Mouse (Mus musculus): ENCODE results near the gene Slc25a22.
A peak's percentile ranks its signal among the peaks of the same experiment; 100 is the strongest.
"Not testable (repeated sequence)": the region's sequence is repeated elsewhere in the genome, so short reads cannot be mapped to it uniquely, and the experiment has no call there.

Slc25a22 gene

DNA sequence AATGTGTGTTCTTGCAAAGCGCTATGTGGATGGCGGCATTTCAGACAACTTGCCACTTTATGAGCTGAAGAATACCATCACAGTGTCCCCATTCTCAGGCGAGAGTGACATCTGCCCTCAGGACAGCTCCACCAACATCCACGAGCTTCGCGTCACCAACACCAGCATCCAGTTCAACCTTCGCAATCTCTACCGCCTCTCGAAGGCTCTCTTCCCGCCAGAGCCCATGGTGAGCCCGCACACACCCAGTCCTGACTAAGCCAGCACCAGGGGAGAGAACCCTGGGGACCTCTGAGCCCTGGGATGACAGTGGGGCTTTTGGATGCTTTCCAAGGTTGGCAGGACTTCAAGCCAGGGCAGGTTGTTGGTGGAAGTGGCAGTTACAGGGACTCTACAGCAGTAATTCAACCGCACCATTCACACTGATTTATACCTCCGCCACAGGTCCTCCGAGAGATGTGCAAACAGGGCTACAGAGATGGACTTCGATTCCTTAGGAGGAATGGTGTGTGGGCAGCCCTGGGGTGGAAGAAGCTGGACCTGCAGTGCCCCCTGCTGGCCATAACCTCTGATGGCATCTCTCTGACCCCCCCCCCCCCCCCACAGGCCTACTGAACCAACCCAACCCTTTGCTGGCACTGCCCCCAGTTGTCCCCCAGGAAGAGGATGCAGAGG lies 20.4 kb upstream of the Slc25a22 start:
- DNase-seq, result peak; percentile 68 to 79

DNA sequence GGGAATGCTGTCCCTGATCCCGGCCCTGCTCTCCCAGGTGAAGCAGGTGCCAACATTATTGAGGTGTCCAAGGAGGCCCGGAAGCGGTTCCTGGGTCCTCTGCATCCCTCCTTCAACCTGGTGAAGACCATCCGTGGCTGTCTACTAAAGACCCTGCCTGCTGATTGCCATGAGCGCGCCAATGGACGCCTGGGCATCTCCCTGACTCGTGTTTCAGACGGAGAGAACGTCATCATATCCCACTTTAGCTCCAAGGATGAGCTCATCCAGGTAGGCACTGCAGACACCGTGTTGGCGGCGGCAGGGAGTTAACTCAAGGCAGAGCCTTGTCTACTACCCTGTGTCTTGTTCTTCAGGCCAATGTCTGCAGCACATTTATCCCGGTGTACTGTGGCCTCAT lies 19.5 kb upstream of the Slc25a22 start:
- peak in 1 of 2 experiments; percentile 46 for DNase-seq

- DNase-seq, result peak; percentile 28 to 33
Observed at GRCm38 (mm10) chr7:141456739-141457138, 19.0 kb upstream of the Slc25a22 start.

DNA sequence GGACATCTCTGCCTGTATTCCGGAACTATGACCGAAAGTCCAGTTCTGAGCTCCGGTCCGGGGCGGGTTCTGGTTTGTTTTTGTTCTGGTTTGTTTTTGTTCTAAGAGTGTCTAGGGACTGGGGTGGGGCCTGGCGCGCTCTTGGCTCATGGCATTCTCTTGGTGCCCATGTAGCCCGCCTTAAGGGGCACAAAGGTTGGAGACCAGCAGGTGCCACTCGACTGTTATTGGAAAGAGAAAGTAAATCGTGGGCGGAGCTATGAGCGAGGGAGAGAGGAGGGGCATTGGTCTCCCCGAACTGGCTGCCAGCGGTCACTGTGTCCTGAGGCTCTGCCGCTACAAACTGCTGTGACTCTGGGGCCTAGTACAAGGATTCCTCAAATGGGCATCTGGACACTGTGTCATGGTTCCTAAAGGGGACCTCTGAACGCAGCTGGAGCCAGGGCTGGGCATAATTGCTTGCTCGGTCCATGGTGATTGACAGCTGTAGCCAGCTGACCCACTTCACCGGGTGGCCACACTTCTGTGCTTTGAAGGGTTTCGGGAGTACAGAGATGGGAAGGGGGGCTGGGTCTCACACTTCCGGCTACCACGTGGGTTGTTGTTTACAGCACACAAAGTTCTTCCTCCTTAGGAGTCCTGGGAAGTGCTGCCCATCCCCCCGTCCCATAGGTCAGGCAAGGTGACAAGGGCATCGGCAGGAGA lies 18.1 kb upstream of the Slc25a22 start:
- DNase-seq, result peak; percentile 73 to 74

DNA sequence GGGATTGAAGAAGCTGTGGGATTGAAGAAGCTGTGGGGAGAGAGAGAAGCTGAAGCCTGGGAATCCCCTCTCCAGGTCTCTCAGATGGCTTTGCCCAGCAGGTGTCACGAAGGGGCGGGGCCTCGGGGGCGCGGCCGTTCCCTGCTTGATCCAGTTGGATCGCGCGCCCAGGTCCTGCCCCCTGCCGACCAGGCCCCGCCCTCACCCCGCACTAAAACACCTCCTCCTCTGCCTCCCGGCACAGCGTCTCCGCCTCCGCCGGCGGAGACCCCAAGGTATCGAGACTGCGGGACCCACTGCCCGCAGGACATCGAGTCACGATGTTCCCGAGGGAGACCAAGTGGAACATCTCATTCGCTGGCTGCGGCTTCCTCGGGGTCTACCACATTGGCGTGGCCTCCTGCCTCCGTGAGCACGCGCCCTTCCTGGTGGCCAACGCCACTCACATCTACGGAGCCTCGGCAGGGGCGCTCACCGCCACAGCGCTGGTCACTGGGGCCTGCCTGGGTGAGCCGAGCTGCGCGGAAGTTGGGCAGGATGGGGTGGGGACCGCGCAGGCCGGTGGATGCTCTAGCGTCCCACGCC lies 17.4 kb upstream of the Slc25a22 start, which contains the start of gene Pnpla2:
Pnpla2 (plus strand) TSS at position 232 of the 585 bp plus-strand sequence.
- peak; percentile 92 to 97 for DNase-seq

DNA sequence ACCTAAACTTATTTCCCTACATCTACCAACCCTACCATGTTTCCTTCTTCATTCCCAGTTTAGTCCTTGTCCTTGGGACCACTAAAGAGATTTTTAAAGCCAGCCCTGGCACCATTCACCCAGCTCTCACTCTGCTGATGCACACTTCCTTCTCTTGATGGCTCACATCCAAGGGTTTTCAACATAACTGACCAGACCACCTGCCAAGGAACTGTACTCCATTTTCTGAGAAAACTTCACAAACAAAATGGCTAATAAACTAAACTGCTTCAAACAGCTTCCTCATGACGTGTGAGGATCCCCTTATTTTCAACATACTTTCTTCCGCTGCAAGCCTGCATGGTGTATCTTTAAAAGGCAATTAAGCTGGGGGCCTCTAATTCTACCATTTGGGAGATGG lies 15.9 kb upstream of the Slc25a22 start:
- DNase-seq, result no peak

- no peak for DNase-seq
Observed at GRCm38 (mm10) chr7:141451928-141452327, 14.2 kb upstream of the Slc25a22 start.

DNA sequence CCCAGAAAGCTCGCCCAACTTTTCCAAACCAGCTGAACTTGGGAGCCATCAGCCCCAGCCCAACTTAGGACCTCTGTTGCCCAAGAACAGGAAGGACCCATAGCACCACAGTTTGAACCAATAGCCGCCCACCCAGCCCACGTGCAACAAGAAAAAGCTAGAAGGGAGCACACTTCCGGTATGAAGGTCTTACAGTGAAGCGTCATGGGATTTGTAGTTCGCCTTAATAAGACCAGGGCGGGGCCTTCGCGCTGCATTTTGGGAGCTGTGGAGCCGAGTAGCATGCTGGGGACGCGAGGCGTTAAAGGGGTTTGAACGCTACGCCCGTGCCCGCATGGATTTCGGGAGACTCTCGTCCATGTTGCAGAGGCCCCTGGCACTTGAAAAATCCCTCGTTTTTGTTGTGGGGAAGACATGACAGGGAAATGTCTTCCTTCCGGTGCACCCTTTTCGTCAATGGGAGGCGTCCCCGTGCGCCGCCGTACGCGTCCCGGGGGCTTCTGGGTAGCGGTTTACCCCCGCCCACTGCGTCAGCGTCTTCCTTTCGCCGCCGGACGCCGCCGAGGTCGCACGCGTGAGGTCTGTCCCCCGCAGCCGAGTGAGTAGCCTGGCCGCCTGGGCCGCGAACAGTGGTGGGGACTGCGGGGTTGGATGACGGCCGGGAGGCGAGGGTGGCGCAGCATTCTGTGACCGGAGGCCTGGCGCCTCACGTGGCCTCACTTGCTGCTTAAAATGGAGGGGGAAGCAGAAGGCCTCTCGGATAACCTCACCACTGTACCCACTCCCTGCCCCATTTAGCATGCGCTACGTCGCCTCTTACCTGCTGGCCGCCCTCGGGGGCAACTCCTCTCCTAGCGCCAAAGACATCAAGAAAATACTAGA lies 9.7 kb upstream of the Slc25a22 start, which contains the start of gene Rplp2:
Rplp2 (plus strand) TSS at position 261 of the 882 bp plus-strand sequence.
- peak; percentile 96 to 97 for DNase-seq

DNA sequence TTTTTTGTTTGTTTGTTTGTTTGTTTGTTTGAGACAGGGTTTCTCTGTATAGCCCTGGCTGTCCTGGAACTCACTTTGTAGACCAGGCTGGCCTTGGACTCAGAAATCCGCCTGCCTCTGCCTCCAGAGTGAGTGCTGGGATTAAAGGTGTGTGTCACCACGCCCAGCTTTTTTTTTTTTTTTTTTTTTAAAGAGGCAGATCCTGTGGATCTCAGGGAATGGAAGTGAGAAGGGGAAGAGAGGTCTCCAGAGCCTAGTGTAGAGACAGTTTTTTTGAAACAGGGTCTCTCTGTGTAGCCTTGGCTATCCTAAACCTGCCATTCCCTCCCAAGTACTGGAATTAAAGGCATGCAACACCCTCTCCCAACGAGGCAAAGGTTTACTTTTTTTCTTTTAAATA lies 8.7 kb upstream of the Slc25a22 start:
- DNase-seq, result not testable (repeated sequence)

GRCm38 (mm10) chr7:141443828-141444237 lies 6.1 kb upstream of the Slc25a22 start, which contains the start of gene Pidd1:
Gene Pidd1, minus strand, starts transcription at chr7:141444025.
- DNase-seq, result peak; percentile 28 to 55

DNA sequence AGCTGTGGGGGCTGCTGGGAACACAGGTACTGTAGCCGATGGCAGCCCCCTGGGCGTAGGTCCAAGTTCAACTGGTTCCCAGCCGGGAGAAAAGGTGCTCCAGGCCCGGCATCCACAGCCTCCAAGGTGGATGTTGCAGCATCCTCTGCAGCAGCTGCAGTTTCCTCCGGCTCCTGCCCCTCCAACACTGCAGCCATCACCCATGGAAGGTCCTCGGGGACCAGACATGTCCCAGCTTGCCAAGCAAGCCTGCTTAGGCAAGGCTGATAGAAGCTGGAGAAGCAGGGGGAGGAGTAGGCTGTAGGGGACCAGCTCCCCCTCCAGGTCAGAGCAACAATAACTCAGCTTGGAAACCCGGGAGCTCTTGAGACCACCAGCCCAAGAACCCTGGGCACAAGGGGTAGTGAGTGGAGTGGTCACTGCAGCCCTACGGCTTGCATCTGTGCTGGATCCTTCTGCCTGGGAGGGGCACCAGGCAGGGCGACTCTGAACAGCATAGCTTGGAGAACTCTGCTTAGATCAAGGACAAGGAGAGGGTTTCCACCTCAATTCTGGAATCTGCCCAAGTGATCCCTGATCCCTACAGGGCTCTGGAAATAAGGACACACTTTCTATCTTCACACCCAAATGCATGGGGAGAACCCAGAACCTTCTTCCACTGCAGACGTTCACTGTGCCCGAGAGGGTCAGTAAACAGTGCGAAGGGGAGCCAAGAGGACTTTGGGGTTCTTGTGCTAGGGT lies 5.6 kb upstream of the Slc25a22 start:
- peak in 1 of 2 experiments; percentile 33 for DNase-seq

DNA sequence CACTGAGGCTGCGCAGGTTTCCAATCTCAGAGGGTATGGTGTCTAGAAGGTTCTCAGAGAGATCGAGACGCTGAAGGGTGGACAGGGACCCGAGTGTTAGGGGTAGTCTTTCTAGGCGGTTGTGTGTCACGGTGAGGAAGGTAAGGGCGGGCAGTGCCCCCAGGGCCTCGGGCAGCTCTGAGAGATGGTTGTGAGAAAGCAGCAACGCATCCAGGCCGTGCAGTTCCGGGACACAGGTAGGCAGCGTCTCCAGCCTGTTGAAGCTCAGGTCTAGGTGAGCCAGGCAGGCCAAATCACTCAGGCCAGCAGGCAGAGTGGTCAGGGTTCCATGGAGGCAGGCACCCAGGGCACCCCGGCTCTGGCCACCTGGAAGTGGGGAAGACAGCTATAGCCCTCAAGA lies 4.5 kb upstream of the Slc25a22 start:
- no peak for DNase-seq

- DNase-seq, result peak; percentile 7 to 23
Observed at GRCm38 (mm10) chr7:141441460-141441859, 3.8 kb upstream of the Slc25a22 start.

DNA sequence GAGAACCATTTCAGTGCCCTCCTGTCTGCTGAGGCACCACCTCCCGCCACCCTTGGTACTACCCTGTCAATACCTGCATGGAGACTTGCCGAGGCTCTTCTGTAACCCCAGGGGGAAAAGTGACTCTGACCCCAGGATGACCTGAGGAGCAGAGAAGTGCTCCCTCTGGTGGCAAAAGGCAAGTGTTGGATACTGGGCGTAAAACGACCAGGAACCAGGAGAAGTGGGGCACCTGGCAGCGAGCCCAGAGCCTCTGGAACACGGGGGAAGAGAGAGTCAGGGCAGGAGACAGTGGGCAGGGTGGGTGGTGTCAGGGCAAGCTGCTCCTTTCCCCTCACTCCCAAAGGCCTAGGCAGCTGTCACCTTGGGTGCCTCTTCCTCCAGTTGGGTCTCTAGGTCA lies 2.9 kb upstream of the Slc25a22 start:
- peak; percentile 73 to 85 for DNase-seq

- DNase-seq, result peak; percentile 11 to 32
Observed at GRCm38 (mm10) chr7:141439811-141440210, 2.1 kb upstream of the Slc25a22 start.

- DNase-seq, result peak in 1 of 2 experiments; percentile 41
Observed at GRCm38 (mm10) chr7:141439140-141439679, 1.5 kb upstream of the Slc25a22 start.

GRCm38 (mm10) chr7:141438201-141438968 lies 693 bp upstream of the Slc25a22 start:
- peak; percentile 86 to 90 for DNase-seq

DNA sequence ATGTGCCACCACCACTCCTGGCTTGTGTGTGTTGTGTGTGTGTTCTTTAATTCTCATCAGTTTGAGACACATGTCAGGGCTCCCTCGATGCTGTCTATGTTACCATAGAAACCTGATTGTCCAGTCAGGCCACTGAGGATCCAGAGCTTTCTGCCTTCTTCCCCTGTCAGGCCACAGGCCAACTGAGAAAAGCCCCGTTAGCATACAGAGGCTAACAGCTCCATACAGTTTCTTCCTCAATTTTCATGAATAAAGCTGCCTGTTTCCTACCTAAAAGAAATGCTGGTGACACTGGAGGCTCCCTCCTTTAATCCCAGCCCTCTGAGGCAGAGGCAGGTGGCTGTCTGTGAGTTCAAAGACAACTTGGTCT lies 1.2 kb downstream of the Slc25a22 start:
- DNase-seq, result peak in 1 of 2 experiments; percentile 13

DNA sequence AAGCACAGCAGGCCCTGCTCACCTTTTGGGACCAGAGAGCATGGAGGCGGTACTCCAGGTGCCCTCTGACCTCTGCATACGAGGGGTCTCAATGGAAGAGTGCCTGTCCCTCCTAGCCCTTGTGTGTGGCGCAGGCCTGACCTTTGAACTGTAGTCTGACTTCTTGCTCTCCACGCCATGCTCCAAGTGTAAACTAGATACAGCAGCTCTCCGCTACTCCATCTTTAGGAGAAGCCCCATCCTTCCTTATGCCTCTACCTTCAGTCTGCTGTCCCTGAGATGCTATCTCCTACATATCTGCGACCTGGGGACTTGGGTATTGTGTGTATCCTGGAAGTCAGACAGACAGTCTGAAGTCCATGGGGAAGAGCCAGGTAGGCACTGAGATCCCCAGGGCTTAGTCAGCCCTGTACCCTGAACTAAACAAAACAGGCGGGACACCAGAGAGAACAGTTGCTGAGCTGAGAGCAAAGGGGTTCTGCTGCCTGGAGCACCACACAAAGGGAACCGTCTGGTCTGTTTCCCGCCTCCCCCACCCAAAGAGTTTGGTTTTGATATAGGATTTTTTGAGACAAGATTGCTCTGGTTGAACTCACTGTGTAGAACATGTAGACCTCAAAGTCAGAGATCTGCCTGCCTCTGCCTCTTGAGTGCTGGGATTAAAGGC lies 1.7 kb downstream of the Slc25a22 start:
- DNase-seq, result peak; percentile 12 to 40
